Comparison of ENCODE assay signal across 28 mouse cellular contexts in the genomic region with DNA sequence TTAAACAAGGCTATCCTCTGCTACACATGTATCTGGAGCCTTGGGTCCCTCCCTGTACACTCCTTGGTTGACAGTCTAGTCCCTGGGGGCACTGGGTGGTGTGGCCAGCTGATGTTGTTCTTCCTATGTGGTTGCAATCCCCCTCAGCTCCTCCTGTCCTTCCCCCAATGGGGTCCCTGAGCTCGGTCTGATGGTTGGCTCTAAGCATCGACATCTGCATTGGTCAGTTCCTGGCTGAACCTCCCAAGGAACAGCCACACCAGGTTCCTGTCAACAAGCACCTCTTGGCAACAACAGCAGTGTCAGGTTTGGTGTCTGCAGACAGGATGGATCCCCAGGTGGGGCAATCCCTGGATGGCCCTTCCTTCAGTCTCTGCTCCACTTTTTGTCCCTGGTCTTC.
"Had no signal": no experiment of that assay in that cellular context is flagged by ENCODE, and none has a peak within 500 bp of the region (broad histone marks: within the 10 kb centered on the region; RNA-seq: fewer than 3 reads in every experiment).

No protein-coding gene starts in this region.

- H3K36me3 ChIP-seq: embryonic facial prominence, embryonic 10.5 days; embryonic facial prominence, embryonic 12.5 days; embryonic facial prominence, embryonic 13.5 days; embryonic facial prominence, embryonic 15.5 days; forebrain, embryonic 10.5 days; forebrain, embryonic 12.5 days; forebrain, embryonic 15.5 days had no signal

- H3K4me2 ChIP-seq: embryonic facial prominence, embryonic 12.5 days; embryonic facial prominence, embryonic 13.5 days; embryonic facial prominence, embryonic 15.5 days; forebrain, embryonic 12.5 days; forebrain, embryonic 13.5 days; forebrain, embryonic 15.5 days had no signal

- H3K4me3 ChIP-seq: embryonic facial prominence, embryonic 10.5 days; embryonic facial prominence, embryonic 12.5 days; embryonic facial prominence, embryonic 13.5 days; embryonic facial prominence, embryonic 15.5 days; erythroblast, embryonic 14.5 days; forebrain, embryonic 10.5 days; forebrain, embryonic 12.5 days; forebrain, embryonic 13.5 days; forebrain, embryonic 15.5 days; gastrocnemius, adult 2 months had no signal

- H3K9me3 ChIP-seq: embryonic facial prominence, embryonic 10.5 days; embryonic facial prominence, embryonic 12.5 days; embryonic facial prominence, embryonic 13.5 days; embryonic facial prominence, embryonic 15.5 days; forebrain, embryonic 10.5 days; forebrain, embryonic 12.5 days; forebrain, embryonic 13.5 days; forebrain, embryonic 15.5 days had no signal

- H3K4me1 ChIP-seq: embryonic facial prominence, embryonic 10.5 days; embryonic facial prominence, embryonic 12.5 days; embryonic facial prominence, embryonic 13.5 days; embryonic facial prominence, embryonic 15.5 days; forebrain, embryonic 13.5 days; forebrain, embryonic 15.5 days had no signal

- DNase-seq: cerebellum, adult 18-20 months; cerebellum, adult 2 months; cerebellum, adult 8-10 months; cerebellum, adult 9-10 months; cerebellum, adult 9-11 months; cerebellum, postnatal 10 days; cerebellum, postnatal 14 days; cerebellum, postnatal 25 days; cerebellum, postnatal 36 days; embryo, embryonic 11 days; forebrain, postnatal 0 days; gastrocnemius, adult 2 months; gastrocnemius, postnatal 10 days; gastrocnemius, postnatal 14 days; gastrocnemius, postnatal 25 days; gastrocnemius, postnatal 36 days; heart, adult 18-20 months had no signal

- ATAC-seq: forebrain, embryonic 13.5 days; forebrain, embryonic 14.5 days; forebrain, embryonic 15.5 days; forebrain, embryonic 16.5 days; forebrain, postnatal 0 days had no signal

- H3K27me3 ChIP-seq: embryonic facial prominence, embryonic 12.5 days; embryonic facial prominence, embryonic 13.5 days; embryonic facial prominence, embryonic 15.5 days; forebrain, embryonic 13.5 days; forebrain, embryonic 15.5 days had no signal

- H3K9ac ChIP-seq: embryonic facial prominence, embryonic 12.5 days; embryonic facial prominence, embryonic 13.5 days; embryonic facial prominence, embryonic 15.5 days; forebrain, embryonic 12.5 days; forebrain, embryonic 13.5 days; forebrain, embryonic 15.5 days; forebrain, postnatal 0 days had no signal

- H3K27ac ChIP-seq: embryonic facial prominence, embryonic 10.5 days; embryonic facial prominence, embryonic 12.5 days; embryonic facial prominence, embryonic 13.5 days; embryonic facial prominence, embryonic 15.5 days; forebrain, embryonic 10.5 days; forebrain, embryonic 12.5 days; forebrain, embryonic 13.5 days; forebrain, embryonic 15.5 days; gastrocnemius, adult 2 months had no signal
